Mouse (Mus musculus): ENCODE measurements around the gene Dcxr. TPM values are rescaled to one million over a fixed set of nuclear protein-coding genes. Genes with fewer than 3 reads are reported as not detected.
"Not testable (repeated sequence)": the region's sequence is repeated elsewhere in the genome, so short reads cannot be mapped to it uniquely, and the experiment has no call there.

Dcxr gene
- polyA plus RNA-seq, 1 experiment, result 340 TPM

DNA sequence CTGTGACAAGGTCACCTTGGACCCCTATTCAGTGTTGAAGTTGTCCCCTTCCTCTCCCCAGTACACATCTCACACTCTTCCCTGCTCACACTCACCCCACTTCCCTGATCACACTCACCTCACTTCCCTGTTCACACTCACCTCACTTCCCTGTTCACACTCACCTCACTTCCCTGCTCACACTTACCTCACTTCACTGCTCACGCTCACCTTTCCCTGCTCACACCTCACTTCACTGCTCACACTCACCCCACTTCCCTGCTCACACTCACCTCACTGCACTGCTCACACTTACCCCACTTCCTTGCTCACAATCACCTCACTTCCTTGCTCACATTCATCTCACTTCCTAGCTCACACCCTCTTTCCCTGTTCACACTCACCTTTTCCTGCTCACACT, 4.3 kb upstream of the Dcxr start:
- Histone ChIP-seq H3K4me1 (ENCODE audit: control insufficient read depth, insufficient read depth, low read length) (peaks cover under 1% of the 10 kb centered on the region; the same call in 1 of the 2 replicates), H3K4me3 (replicated peaks; ENCODE audit: extremely low read depth, low read depth, low read length) (peak overlapping the region; percentile 93)
- 0 out of 2 replicates have a peak, but pooled peaks have one; percentile 14 for TF ChIP-seq CTCF (IDR thresholded peaks at IDR 0.05; ENCODE audit: insufficient read depth, low read length)
- TF ChIP-seq POLR2A (IDR thresholded peaks at IDR 0.05; ENCODE audit: borderline replicate concordance, extremely low read depth, low read depth, low read length), result peak; percentile 89; the same call in 1 of the 2 replicates
- 77% methylated on average over 1 of the region's 1 CpGs for WGBS
- DNase-seq, result no peak

DNA sequence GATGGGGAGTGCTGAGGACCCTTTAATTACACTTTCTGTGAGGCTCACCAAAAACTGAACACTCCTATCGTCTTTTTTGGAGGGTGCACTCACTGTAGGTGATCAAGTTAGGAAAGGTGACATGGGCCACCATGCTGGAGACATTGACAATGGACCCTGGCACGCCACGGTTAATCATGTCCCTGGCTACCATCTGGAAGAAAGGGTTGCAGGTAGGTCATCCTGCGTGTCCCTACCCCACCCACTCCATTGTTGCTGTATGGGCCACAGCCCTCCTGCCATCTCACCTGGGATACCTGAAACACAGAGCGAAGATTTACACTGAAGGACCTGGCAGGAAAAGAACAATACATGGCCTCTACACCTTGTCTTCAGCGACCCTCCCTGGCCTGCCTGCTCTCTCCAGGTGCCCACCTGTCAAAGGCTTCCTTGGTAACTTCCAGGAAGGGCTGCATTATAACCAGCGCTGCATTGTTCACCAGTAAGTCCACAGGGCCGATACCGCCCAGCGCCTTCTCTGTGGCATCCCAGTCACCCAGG, 3.3 kb upstream of the Dcxr start:
- Histone ChIP-seq H3K4me3 (replicated peaks; ENCODE audit: extremely low read depth, low read depth, low read length) (peak overlapping the region; percentile 93), H3K4me1 (ENCODE audit: control insufficient read depth, insufficient read depth, low read length) (peaks cover 3% of the 10 kb centered on the region; the same call in 1 of the 2 replicates)
- 79% methylated on average over 10 of the region's 10 CpGs for WGBS
- TF ChIP-seq POLR2A (IDR thresholded peaks at IDR 0.05; ENCODE audit: borderline replicate concordance, extremely low read depth, low read depth, low read length), result peak; percentile 70
- TF ChIP-seq CTCF (IDR thresholded peaks at IDR 0.05; ENCODE audit: insufficient read depth, low read length), result no peak
- no peak for DNase-seq

DNA sequence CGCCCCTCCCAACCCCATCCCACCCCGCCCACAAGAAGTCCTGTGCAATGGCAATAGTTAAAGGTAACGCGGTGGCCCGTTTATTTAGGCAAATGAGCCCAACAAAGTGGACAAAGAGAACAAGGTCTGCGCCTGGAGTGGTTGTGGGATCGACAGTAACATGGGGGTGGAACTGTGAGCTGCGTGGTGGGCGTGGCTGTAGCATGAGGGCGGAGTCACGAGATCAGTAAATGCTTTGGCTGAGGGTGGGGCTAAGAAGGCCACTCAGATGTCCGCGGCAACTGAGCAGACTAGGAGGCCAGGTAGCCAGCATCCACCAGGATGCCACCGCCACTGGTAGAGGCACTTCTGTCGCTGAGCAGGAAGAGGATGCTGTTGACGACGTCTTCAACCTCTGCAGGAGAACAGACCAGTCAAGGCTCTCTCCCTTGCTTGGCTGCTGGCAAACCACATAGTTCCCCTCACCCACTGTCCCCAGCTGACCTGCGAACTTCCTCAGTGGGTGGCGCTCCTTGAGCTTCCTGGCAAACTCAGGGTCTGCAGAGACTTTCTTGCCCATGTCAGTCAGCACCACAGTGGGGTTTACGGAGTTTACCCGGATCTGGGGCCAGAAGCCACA, 2.5 kb upstream of the Dcxr start:
- WGBS, result 4% methylated on average over 17 of the region's 21 CpGs
- peak; percentile 78 for DNase-seq
- TF ChIP-seq POLR2A (IDR thresholded peaks at IDR 0.05; ENCODE audit: borderline replicate concordance, extremely low read depth, low read depth, low read length), result peak; percentile 85; the same call in 1 of the 2 replicates
- peak overlapping the region; percentile 22 for H3K4me3 ChIP-seq (replicated peaks; ENCODE audit: extremely low read depth, low read depth, low read length)
- H3K4me1 ChIP-seq (ENCODE audit: control insufficient read depth, insufficient read depth, low read length), result not testable (repeated sequence)

DNA sequence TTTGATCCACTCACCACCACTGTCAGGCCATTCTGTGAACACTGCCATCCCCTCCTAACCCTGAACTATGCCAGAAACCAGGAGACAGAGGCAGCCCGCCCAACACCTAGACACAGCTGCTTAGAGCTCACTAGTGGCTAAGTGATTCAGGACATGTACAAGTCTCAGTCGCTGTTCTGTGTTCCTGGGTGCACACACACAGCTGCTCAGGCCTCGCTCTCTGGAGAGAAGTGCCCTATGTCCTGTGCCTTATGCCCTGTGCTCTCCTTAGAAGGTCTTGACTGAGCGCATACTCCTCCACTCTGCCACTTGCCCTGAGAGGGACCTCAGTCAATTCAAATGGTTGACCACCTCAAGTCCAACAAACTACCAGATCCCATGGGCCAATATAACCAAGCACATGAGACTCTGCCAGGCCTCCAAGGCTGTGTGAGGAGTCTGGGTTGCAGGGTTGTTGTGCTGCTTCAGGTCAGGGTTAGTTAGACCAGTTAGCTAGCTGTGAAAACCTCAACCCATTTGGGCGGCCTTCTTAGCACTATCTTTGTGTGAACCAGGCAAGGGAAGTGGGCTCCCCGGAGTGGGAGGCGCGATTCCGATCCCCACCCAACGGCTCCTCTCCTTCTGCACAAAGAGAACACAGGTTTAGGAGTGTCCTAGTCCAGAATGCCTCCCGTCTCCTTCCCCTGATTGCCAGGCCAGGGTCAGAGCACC, 1.6 kb upstream of the Dcxr start:
- TF ChIP-seq POLR2A (IDR thresholded peaks at IDR 0.05; ENCODE audit: borderline replicate concordance, extremely low read depth, low read depth, low read length), result peak; percentile 94
- no peak for TF ChIP-seq CTCF (IDR thresholded peaks at IDR 0.05; ENCODE audit: insufficient read depth, low read length)
- Histone ChIP-seq H3K4me3 (replicated peaks; ENCODE audit: extremely low read depth, low read depth, low read length) (peak overlapping the region; percentile 22), H3K4me1 (ENCODE audit: control insufficient read depth, insufficient read depth, low read length) (peaks cover 3% of the 10 kb centered on the region; the same call in 1 of the 2 replicates)
- no peak for DNase-seq
- WGBS, result 77% methylated on average over 11 of the region's 11 CpGs

DNA sequence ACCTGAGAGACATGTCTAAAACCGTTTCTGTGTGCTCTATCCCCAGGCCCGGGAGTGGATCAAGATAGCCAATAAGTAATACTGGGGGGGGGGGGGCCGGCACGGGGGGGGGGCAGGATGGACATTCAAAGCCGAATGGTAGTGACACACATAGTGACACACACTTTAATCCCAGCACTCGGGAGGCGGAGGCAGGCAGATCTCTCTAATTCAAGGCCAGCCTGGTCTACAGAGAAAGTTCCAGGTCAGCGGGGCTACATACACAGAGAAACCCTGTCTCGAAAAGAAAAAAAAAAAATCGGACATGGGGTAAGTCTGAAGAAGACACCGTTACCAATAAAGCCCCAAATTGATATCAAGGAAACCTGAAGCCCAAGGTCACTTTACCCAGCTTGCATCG, 483 bp upstream of the Dcxr start:
- WGBS, result 49% methylated on average over 12 of the region's 12 CpGs
- no peak for DNase-seq
- Histone ChIP-seq H3K4me1 (ENCODE audit: control insufficient read depth, insufficient read depth, low read length) (0 out of 2 replicates have a peak, but pooled peaks cover 3% of the 10 kb centered on the region), H3K4me3 (replicated peaks; ENCODE audit: extremely low read depth, low read depth, low read length) (no peak overlapping the region)
- peak; percentile 53; the same call in 1 of the 2 replicates for TF ChIP-seq POLR2A (IDR thresholded peaks at IDR 0.05; ENCODE audit: borderline replicate concordance, extremely low read depth, low read depth, low read length)
- no peak for TF ChIP-seq CTCF (IDR thresholded peaks at IDR 0.05; ENCODE audit: insufficient read depth, low read length)

DNA sequence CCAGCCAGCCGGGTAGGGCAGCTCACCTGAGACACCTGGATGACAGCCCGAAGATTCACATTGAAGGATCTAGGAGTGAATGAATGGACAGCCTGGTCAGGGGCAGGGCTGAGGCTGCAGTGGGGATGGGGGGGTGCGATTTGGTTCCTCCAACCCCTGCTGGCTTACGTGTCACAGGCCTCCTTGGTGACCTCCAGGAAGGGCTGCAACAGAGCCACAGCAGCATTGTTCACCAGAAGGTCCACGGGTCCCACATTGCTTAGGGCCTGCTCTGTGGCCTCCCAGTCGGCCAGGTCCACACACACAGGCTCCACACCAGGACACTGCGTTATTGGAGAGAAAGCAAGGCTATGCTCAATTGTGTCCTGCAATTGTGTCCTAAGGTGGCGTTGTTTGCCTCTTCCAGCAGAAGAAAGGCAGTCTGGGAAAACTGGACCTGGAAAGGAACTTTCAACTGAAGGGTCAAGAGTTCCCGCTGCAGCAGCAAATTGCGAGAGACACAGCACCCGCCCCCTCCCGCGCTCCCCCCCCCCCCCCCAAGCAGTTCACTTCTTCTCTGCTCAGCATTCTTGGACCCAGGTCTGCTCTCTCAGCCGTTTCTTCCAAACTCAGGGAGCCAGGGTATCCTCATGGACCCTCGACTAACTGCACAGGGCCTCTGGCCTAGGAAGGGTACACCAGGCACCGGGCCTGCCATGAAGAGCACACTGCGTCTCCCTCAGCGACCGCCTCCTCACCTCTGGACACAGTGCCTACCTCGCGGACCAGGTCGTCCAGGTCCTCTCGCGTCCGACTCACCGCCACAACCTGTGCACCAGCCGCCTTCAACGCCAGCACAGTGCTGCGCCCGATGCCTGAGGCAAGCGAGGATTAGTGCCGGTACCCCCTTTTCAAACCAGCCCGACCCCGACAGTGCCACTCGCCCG, 575 bp downstream of the Dcxr start:
- 20% methylated on average over 36 of the region's 36 CpGs for WGBS
- peak overlapping the region; percentile 89 for H3K4me3 ChIP-seq (replicated peaks; ENCODE audit: extremely low read depth, low read depth, low read length)
- H3K4me1 ChIP-seq (ENCODE audit: control insufficient read depth, insufficient read depth, low read length), result peaks cover 9% of the 10 kb centered on the region
- DNase-seq, result peak; percentile 46
- no peak for TF ChIP-seq CTCF (IDR thresholded peaks at IDR 0.05; ENCODE audit: insufficient read depth, low read length)
- peak; percentile 44; the same call in 1 of the 2 replicates for TF ChIP-seq POLR2A (IDR thresholded peaks at IDR 0.05; ENCODE audit: borderline replicate concordance, extremely low read depth, low read depth, low read length)

DNA sequence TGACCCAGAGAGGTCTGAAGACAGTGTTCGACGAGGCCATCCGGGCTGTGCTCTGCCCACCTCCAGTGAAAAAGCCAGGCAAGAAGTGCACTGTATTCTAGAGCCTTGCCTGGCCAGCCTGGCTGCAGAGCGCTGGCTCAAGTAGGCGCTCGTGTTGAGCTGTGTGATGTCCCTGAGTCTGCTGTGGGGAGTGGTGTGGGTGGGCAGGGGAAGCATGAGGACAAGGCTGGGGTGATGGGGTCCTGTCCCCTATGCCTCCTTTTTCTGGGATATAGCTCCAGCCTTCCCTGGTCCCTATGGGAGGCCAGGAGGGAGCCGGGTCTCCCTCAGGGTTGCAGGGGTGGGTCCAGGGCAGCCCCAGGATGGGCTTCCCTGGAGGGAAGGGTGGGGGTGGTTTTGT, 3.6 kb downstream of the Dcxr start:
- H3K4me3 ChIP-seq (replicated peaks; ENCODE audit: extremely low read depth, low read depth, low read length), result no peak overlapping the region
- DNase-seq, result peak; percentile 26
- TF ChIP-seq POLR2A (IDR thresholded peaks at IDR 0.05; ENCODE audit: borderline replicate concordance, extremely low read depth, low read depth, low read length), result peak; percentile 8; the same call in 1 of the 2 replicates
- no peak for TF ChIP-seq CTCF (IDR thresholded peaks at IDR 0.05; ENCODE audit: insufficient read depth, low read length)
- WGBS, result 75% methylated on average over 7 of the region's 7 CpGs
- peaks cover 12% of the 10 kb centered on the region for H3K4me1 ChIP-seq (ENCODE audit: control insufficient read depth, insufficient read depth, low read length)

DNA sequence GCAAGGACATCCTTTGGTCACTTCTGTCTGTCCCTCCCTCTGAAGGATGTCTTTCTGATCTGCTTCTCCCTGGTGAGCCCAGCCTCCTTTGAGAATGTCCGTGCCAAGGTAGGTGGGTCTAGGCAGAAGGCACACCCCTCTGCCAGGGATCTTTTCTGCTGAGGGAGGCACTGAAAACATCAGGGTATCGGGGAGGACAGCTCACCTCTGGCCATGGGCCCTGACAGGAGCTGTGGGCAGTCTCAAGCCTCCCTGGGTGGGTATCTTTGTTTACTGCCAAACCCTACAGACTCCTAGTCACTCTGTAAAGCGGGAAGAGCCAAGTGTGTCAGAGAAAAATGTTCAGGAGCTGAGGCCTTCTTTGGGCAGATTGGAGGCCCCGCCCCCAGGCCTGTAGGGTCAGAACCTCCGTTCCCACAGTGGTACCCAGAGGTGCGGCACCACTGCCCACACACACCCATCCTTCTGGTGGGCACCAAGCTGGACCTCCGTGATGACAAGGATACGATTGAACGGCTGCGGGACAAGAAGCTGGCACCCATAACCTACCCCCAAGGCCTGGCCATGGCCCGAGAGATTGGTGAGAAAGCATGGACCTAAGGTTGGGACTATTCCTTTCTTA, 4.2 kb downstream of the Dcxr start:
- peak overlapping the region; percentile 2 for H3K4me3 ChIP-seq (replicated peaks; ENCODE audit: extremely low read depth, low read depth, low read length)
- TF ChIP-seq POLR2A (IDR thresholded peaks at IDR 0.05; ENCODE audit: borderline replicate concordance, extremely low read depth, low read depth, low read length), result peak; percentile 4; the same call in 1 of the 2 replicates
- TF ChIP-seq CTCF (IDR thresholded peaks at IDR 0.05; ENCODE audit: insufficient read depth, low read length), result no peak
- WGBS, result 74% methylated on average over 11 of the region's 11 CpGs

More for the DNA sequence above, 4.2 kb downstream of the Dcxr start:
- H3K4me1 ChIP-seq (ENCODE audit: control insufficient read depth, insufficient read depth, low read length), result peaks cover 12% of the 10 kb centered on the region
- peak; percentile 46 for DNase-seq

Measured in lung, adult 2 months (tissue).